Mouse (Mus musculus): Measurements from ENCODE around the gene Hspa1b.
"Not testable (repeated sequence)": the region's sequence is repeated elsewhere in the genome, so short reads cannot be mapped to it uniquely, and the experiment has no call there.

Hspa1b gene

DNA sequence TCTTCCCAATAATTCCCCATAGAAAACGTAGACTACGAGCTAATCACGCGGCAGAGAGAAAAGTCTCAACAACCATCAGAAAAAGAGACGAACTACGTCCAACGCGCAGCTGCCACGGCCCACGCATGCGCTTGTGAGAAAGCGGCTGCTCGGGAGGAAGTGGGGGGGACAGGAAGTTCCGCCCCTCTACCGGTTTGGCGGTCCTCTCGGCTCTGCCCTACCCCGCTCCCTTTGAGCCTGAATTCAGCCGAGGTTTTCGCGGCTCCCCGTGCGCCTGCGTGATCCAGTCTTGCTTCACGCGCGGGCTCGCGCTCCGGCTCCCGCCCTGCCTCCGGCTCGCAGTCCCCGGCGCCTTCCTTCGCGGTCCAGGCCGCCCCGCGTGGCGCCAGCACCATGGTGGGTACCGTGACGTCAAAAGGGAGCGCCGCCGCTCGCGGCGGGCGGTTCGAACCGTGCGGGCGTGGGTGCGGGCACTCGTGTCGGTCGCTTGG, 22.7 kb upstream of the Hspa1b start, which contains the start of gene Lsm2:
TSS of gene Lsm2 (plus strand) at position 173 of the 491 bp plus-strand sequence.
- DNase-seq (ENCODE audit: low spot score in 2 of 2), result peak; percentile 93 to 94

DNA sequence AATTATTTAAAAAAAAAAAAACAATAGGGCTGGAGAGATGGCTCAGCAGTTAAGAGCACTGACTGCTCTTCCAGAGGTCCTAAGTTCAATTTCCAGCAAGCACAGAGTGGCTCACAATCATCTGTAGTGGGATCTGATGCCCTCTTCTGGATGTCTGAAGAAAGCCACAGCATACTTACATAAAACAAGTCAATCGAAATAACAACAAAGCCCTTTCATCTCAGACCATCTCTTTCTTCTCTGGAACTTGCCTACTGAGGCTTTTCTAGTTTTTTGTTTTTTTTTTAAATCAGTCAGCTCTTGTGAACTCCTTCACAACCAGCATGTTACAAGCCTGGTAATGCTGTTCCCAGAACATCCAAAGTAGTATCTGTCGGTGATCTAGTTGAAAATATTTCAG, 21.6 kb upstream of the Hspa1b start:
- peak in 1 of 2 experiments; percentile 57 for DNase-seq (ENCODE audit: low spot score in 2 of 2)

GRCm38 (mm10) chr17:34979631-34980030, 20.6 kb upstream of the Hspa1b start:
- no peak for DNase-seq (ENCODE audit: low spot score in 2 of 2)

- no peak for DNase-seq (ENCODE audit: low spot score in 2 of 2)
These were observed 19.2 kb upstream of the Hspa1b start for GRCm38 (mm10) chr17:34978239-34978638.

DNA sequence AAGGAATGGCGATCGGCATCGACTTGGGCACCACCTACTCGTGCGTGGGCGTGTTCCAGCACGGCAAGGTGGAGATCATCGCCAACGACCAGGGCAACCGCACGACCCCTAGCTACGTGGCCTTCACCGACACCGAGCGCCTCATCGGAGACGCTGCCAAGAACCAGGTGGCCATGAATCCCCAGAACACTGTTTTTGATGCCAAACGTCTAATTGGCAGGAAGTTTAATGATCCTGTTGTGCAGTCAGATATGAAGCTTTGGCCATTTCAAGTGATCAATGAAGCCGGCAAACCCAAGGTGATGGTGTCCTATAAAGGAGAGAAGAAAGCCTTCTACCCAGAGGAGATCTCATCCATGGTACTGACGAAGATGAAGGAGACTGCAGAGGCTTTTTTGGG, 18.0 kb upstream of the Hspa1b start:
- DNase-seq (ENCODE audit: low spot score in 2 of 2), result no peak

DNA sequence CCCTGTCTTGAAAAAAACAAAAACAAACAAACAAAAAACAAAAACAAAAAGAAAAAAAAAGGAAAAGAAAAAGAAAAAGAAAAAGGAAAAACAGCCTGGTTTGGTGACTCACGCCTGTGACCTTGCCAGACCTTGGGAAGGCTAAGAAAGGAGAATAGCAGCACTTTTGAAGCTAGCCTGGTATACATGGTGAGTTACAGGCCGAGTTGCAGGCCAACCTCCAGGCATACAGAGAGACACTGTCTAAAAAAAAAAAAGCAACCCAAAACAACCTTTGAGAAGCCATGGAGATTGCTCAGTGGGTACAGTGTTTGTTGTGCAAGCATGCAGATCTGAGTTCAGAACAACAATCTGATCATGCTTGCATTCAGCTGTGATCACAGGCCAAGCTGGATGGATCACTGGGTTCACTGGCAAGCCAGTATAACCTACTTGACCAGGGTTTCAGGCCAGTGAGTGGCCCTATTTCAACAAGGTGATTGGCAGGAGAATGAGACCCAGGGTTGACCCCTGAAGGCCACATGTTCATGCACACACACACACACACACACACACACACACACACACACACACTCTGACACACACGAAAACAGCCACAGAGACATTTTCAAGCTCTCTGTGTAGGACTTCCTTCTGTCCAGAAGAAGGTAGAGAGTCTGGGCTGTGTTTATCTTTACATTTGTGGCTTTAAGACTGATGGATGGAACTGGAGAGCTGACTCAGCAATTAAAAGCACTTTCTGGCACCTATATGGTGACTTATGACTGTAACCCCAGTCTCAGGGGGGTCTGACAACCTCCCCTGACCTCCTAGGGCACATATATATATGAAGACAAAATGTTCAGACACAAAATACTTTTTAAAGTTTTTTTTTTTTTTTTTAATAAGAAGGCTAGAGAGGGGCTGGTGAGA, 16.8 kb upstream of the Hspa1b start:
- no peak for DNase-seq (ENCODE audit: low spot score in 2 of 2)

DNA sequence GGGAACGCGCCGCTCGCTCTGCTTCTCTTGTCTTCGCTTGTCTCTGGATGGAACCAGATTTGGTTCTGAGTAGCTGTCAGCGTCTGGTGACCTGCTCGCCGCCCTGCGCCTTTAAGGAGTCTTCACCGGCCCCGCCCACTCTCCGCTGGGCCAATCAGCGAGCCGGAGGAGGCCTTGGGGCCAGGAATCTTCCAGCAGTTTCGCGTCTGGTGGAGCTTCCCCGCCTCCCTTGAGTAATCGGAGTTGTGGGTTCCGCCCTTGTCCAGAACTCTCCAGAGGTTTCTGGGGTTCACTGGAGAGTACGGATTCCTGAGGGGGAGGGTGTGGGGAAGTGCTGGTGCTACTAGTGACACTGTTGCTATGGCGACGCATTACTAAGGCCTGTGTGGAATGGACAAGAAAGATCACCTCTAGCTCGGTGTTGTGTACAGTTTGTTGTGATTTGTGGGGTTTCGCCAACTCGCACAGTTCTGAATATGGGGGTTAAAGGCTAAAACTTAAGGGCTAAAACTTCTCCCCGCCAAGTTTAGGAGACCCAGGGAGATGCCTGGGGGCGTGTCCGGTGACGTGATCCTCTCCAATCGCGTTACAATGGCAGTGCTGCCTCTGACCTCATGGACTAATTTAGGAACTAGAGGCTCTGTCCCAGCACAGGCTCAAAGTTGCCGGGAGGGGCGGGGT, 13.2 kb upstream of the Hspa1b start, which contains the start of the genes Hspa1a and Hspa1l:
TSS of gene Hspa1a (minus strand) at position 88 of the 681 bp plus-strand sequence.
TSS of gene Hspa1l (plus strand) at position 635 of the 681 bp plus-strand sequence.
- peak; percentile 96 to 97 for DNase-seq (ENCODE audit: low spot score in 2 of 2)

DNA sequence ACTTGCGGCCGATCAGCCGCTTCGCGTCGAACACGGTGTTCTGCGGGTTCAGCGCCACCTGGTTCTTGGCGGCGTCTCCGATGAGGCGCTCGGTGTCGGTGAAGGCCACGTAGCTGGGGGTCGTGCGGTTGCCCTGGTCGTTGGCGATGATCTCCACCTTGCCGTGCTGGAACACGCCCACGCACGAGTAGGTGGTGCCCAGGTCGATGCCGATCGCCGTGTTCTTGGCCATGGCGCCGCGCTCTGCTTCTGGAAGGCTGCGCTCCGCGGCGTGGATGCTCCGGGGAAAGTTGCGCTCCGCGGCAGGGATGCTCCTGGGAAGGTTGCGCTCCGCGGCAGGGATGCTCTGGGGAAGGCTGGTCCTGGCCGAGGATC, 12.6 kb upstream of the Hspa1b start:
- not testable (repeated sequence) for DNase-seq (ENCODE audit: low spot score in 2 of 2)

GRCm38 (mm10) chr17:34970850-34971249, 11.8 kb upstream of the Hspa1b start:
- not testable (repeated sequence) for DNase-seq (ENCODE audit: low spot score in 2 of 2)

DNA sequence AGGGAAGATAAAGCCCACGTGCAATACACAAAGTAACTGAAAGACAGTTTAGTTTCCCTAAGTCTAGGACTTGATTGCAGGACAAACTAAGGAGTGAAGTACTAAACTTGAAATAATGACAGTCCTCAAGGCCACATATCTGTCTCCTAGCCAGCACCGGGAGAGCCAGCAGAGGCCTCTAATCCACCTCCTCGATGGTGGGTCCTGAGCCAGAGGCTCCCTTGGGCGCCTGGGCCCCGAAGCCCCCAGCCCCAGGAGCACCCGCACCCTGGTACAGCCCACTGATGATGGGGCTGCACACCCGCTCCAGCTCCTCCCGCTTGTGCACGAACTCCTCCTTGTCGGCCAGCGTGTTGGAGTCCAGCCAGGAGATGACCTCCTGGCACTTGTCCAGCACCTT, 10.8 kb upstream of the Hspa1b start, which contains the start of gene Gm20481:
TSS of gene Gm20481 (plus strand) at position 91 of the 400 bp plus-strand sequence.
- not testable (repeated sequence) for DNase-seq (ENCODE audit: low spot score in 2 of 2)

- DNase-seq (ENCODE audit: low spot score in 2 of 2), result peak in 1 of 2 experiments; percentile 41
These were observed 6.6 kb upstream of the Hspa1b start for GRCm38 (mm10) chr17:34965627-34966026.

DNA sequence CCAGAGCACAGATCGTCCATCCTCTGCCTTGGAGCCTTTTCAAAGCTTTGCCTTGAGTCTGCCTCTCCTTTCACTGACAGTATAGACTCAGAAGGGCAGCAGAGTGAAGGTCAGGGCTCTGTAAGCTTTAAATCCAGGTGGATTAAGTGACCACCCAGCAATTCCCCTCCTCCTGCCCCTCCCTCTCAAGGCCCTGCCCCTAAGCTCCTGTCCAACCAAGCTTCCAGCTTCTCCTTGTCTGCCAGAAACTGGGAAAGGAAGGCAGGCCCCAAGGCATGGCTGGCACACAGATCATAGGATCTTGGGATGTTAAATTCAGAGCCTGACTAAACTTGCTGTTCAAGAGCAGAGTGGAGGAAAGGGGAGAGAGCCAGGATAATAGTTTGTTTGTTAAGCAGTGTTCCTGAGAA, 5.6 kb upstream of the Hspa1b start:
- DNase-seq (ENCODE audit: low spot score in 2 of 2), result no peak

DNA sequence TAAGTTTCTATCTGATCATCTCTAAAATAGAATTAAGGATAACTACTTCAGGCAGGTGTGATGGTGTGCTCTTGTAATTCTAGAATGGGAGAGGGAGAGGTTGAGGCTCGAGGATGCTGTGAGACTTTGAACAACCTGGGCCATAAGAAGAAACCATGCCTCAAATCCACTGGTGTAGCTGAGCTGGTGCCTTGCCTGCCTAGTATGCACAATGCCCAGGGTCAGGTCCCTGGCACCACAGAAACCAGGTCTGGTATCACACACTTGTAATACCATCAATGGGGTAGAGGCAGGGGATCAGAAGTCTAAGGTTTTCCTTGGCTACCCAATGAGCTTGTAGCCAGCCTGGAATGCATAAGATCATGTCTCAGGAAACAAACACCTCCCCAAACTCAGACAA, 3.8 kb upstream of the Hspa1b start:
- no peak for DNase-seq (ENCODE audit: low spot score in 2 of 2)

DNA sequence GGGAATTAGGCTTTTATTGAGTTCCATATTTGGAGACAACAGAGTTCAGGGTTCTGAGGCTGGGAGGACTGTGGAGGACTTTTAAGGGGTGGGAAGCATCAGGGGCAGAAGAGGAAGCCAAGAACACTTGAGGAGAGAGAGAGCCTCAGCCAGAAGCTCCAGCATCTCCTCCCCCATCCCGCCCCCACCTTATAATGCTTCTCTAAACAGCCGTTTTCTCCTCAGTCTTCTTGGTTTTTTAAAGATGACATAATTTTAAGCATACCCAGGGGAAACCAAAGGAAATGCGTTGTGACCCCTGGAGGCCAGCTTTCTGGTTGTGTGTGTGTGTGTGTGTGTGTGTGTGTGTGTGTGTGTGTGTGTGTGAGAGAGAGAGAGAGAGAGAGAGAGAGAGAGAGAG, 3.1 kb upstream of the Hspa1b start:
- peak in 1 of 2 experiments; percentile 44 for DNase-seq (ENCODE audit: low spot score in 2 of 2)

GRCm38 (mm10) chr17:34960702-34961493, 1.9 kb upstream of the Hspa1b start:
- DNase-seq (ENCODE audit: low spot score in 2 of 2), result peak in 1 of 2 experiments; percentile 32

GRCm38 (mm10) chr17:34959881-34960515, 960 bp upstream of the Hspa1b start:
- DNase-seq (ENCODE audit: low spot score in 2 of 2), result peak in 1 of 2 experiments; percentile 72

DNA sequence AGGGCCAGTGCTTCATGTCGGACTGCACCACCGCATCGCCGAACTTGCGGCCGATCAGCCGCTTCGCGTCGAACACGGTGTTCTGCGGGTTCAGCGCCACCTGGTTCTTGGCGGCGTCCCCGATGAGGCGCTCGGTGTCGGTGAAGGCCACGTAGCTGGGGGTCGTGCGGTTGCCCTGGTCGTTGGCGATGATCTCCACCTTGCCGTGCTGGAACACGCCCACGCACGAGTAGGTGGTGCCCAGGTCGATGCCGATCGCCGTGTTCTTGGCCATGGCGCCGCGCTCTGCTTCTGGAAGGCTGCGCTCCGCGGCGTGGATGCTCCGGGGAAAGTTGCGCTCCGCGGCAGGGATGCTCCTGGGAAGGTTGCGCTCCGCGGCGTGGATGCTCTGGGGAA, 306 bp downstream of the Hspa1b start:
- DNase-seq (ENCODE audit: low spot score in 2 of 2), result not testable (repeated sequence)

GRCm38 (mm10) chr17:34957966-34958365, 1.1 kb downstream of the Hspa1b start:
- DNase-seq (ENCODE audit: low spot score in 2 of 2), result not testable (repeated sequence)

DNA sequence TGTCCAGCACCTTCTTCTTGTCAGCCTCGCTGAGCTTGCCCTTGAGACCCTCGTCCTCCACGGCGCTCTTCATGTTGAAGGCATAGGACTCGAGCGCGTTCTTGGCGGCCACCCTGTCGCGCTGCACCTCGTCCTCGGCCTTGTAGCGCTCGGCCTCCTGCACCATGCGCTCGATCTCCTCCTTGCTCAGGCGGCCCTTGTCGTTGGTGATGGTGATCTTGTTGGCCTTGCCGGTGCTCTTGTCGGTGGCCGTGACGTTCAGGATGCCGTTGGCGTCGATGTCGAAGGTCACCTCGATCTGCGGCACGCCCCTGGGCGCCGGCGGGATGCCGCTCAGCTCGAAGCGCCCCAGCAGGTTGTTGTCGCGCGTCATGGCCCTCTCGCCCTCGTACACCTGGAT, 1.7 kb downstream of the Hspa1b start:
- DNase-seq (ENCODE audit: low spot score in 2 of 2), result not testable (repeated sequence)

DNA sequence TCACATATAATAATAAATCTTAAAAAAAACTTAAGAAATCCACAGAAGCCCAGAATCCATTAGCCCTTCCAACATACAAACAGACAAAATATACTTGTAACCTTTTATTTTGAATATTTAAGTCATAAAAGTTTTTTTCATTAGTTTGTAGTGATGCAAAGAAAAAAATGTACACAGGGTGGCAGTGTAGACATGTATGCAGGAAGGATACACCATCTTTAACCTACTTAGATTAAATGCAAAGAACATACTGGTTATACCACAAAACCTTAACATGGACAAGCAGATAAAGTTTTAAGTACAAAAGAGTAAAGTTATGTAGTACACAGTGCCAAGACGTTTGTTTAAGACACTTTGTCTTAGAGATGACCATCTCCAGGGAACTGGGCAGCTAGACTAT, 2.7 kb downstream of the Hspa1b start:
- no peak for DNase-seq (ENCODE audit: low spot score in 2 of 2)

- DNase-seq (ENCODE audit: low spot score in 2 of 2), result no peak
These were observed 3.2 kb downstream of the Hspa1b start for GRCm38 (mm10) chr17:34955884-34956283.

Measured in heart, adult 9 months (tissue).